14 mouse cellular contexts compared by ENCODE assay signal in genomic region chr15:84189881-84190280, GRCm38 (mm10). TPM values are rescaled to one million over a fixed set of nuclear protein-coding genes. Genes with fewer than 3 reads are reported as not detected.
A peak's percentile ranks its signal among the peaks of the same experiment; 100 is the strongest.
DNase-seq lines count a peak whose midpoint lies in the region; ATAC-seq and TF ChIP-seq lines count a peak whose summit lies in the region.
"Had no signal": no experiment of that assay in that cellular context is flagged by ENCODE, and none has a peak within 500 bp of the region (broad histone marks: within the 10 kb centered on the region; RNA-seq: fewer than 3 reads in every experiment).

No protein-coding gene starts in this region.

- H3K4me2 ChIP-seq in hindbrain, embryonic 11.5 days (replicated peaks; ENCODE audit: low read depth, low read length): no peak overlapping the region
- H3K4me2 ChIP-seq in hindbrain, embryonic 12.5 days (replicated peaks): no peak overlapping the region
- no peak overlapping the region for H3K4me2 ChIP-seq in neural tube, embryonic 13.5 days
- H3K4me2 ChIP-seq in stomach, postnatal 0 days (replicated peaks; ENCODE audit: low read depth): no peak overlapping the region
- H3K4me2 ChIP-seq: stomach, embryonic 15.5 days had no signal

- H3K4me1 ChIP-seq in hindbrain, embryonic 11.5 days (replicated peaks; ENCODE audit: control insufficient read depth, insufficient read depth, low read length): no peaks in the 10 kb centered on the region; the same call in 1 of the 2 replicates
- H3K4me1 ChIP-seq in hindbrain, embryonic 12.5 days: peaks cover 13% of the 10 kb centered on the region
- peaks cover 23% of the 10 kb centered on the region for H3K4me1 ChIP-seq in neural tube, embryonic 13.5 days (replicated peaks)
- H3K4me1 ChIP-seq in brown adipose tissue, adult 24 weeks (ENCODE audit: control insufficient read depth, insufficient read depth, insufficient read length, low read length): peaks cover 16% of the 10 kb centered on the region
- no peaks in the 10 kb centered on the region for H3K4me1 ChIP-seq in stomach, postnatal 0 days (replicated peaks; ENCODE audit: control insufficient read depth, insufficient read depth)

- DNase-seq in hindbrain, embryonic 11.5 days (ENCODE audit: low spot score): peak; percentile 36
- no peak for DNase-seq in neural tube, embryonic 10.5 days (ENCODE audit: extremely low spot score, low spot score)
- peak; percentile 26 for DNase-seq in stomach, postnatal 0 days (ENCODE audit: low spot score)
- DNase-seq in urinary bladder, postnatal 14 days (ENCODE audit: low spot score): no peak
- DNase-seq in heart, adult 18-20 months: no peak
- DNase-seq: adrenal gland, postnatal 36 days; cerebellum, adult 9-10 months; heart, adult 2 months had no signal

- H3K27me3 ChIP-seq in hindbrain, embryonic 11.5 days (ENCODE audit: control insufficient read depth, insufficient read depth, low read length): no peaks in the 10 kb centered on the region
- H3K27me3 ChIP-seq in hindbrain, embryonic 12.5 days: no peaks in the 10 kb centered on the region
- H3K27me3 ChIP-seq in neural tube, embryonic 13.5 days: no peaks in the 10 kb centered on the region
- no peaks in the 10 kb centered on the region for H3K27me3 ChIP-seq in stomach, postnatal 0 days (ENCODE audit: control insufficient read depth, insufficient read depth, low read length)
- H3K27me3 ChIP-seq: Patski; stomach, embryonic 15.5 days had no signal

- ATAC-seq in hindbrain, embryonic 11.5 days (ENCODE audit: low FRiP score): no peak
- no peak for ATAC-seq in hindbrain, embryonic 12.5 days (ENCODE audit: low FRiP score)
- 0 out of 2 replicates have a peak, but pooled peaks have one; percentile 10 for ATAC-seq in neural tube, embryonic 13.5 days (ENCODE audit: low read depth)
- ATAC-seq in stomach, postnatal 0 days (ENCODE audit: low FRiP score, low TSS enrichment): peak; percentile 27; the same call in 1 of the 2 replicates
- ATAC-seq: Patski had no signal

- H3K36me3 ChIP-seq in hindbrain, embryonic 11.5 days (ENCODE audit: control insufficient read depth, insufficient read depth, low read length): no peaks in the 10 kb centered on the region
- no peaks in the 10 kb centered on the region for H3K36me3 ChIP-seq in hindbrain, embryonic 12.5 days
- H3K36me3 ChIP-seq in neural tube, embryonic 13.5 days: no peaks in the 10 kb centered on the region
- no peaks in the 10 kb centered on the region for H3K36me3 ChIP-seq in stomach, postnatal 0 days (ENCODE audit: control insufficient read depth, insufficient read depth, low read length)
- H3K36me3 ChIP-seq: stomach, embryonic 15.5 days had no signal

- no peak for TF ChIP-seq CTCF in stomach, postnatal 0 days (IDR thresholded peaks at IDR 0.05; ENCODE audit: low read depth)

- WGBS in hindbrain, embryonic 11.5 days: 40% methylated on average over 3 of the region's 3 CpGs
- WGBS in hindbrain, embryonic 12.5 days: 46% methylated on average over 3 of the region's 3 CpGs
- WGBS in neural tube, embryonic 13.5 days: 40% methylated on average over 3 of the region's 3 CpGs
- 36% methylated on average over 3 of the region's 3 CpGs for WGBS in stomach, postnatal 0 days

- TF ChIP-seq EP300 in stomach, postnatal 0 days (optimal IDR thresholded peaks at IDR 0.05): no peak

- H3K4me3 ChIP-seq in hindbrain, embryonic 11.5 days (ENCODE audit: low read depth, low read length): no peak overlapping the region
- no peak overlapping the region for H3K4me3 ChIP-seq in hindbrain, embryonic 12.5 days
- no peak overlapping the region for H3K4me3 ChIP-seq in neural tube, embryonic 13.5 days
- no peak overlapping the region for H3K4me3 ChIP-seq in brown adipose tissue, adult 24 weeks (ENCODE audit: insufficient read depth, low read depth, low read length)
- H3K4me3 ChIP-seq in stomach, postnatal 0 days (ENCODE audit: low read depth, low read length): no peak overlapping the region
- H3K4me3 ChIP-seq: heart, adult 2 months; stomach, embryonic 15.5 days had no signal

- H3K9ac ChIP-seq in hindbrain, embryonic 11.5 days (ENCODE audit: low read depth, low read length): no peak overlapping the region
- H3K9ac ChIP-seq in hindbrain, embryonic 12.5 days: no peak overlapping the region
- no peak overlapping the region for H3K9ac ChIP-seq in neural tube, embryonic 13.5 days
- no peak overlapping the region for H3K9ac ChIP-seq in stomach, postnatal 0 days (ENCODE audit: low read length)
- H3K9ac ChIP-seq: stomach, embryonic 15.5 days had no signal

- no peak overlapping the region for H3K27ac ChIP-seq in hindbrain, embryonic 11.5 days (ENCODE audit: low read depth, low read length)
- H3K27ac ChIP-seq in hindbrain, embryonic 12.5 days: no peak overlapping the region
- no peak overlapping the region for H3K27ac ChIP-seq in neural tube, embryonic 13.5 days (replicated peaks)
- 0 out of 2 replicates have a peak overlapping the region, but pooled peaks have one; percentile 14 for H3K27ac ChIP-seq in brown adipose tissue, adult 24 weeks (replicated peaks; ENCODE audit: low read depth, low read length)
- no peak overlapping the region for H3K27ac ChIP-seq in stomach, postnatal 0 days (replicated peaks)
- H3K27ac ChIP-seq: heart, adult 2 months; stomach, embryonic 15.5 days had no signal

- no peaks in the 10 kb centered on the region for H3K9me3 ChIP-seq in hindbrain, embryonic 11.5 days (ENCODE audit: control insufficient read depth, low read length)
- H3K9me3 ChIP-seq in hindbrain, embryonic 12.5 days (replicated peaks): no peaks in the 10 kb centered on the region
- H3K9me3 ChIP-seq in neural tube, embryonic 13.5 days: no peaks in the 10 kb centered on the region
- H3K9me3 ChIP-seq in stomach, postnatal 0 days (ENCODE audit: control insufficient read depth, low read length): no peaks in the 10 kb centered on the region
- H3K9me3 ChIP-seq: stomach, embryonic 15.5 days had no signal

RNA-seq across cellular contexts. Expression of gene Samm50, which starts 2.2 kb away (rescaled TPM):
- polyA plus RNA-seq in hindbrain, embryonic 11.5 days (2014; fragmentation: Nextera tagmentation; extraction: Ambion mirVana): 66.7 and 74.5 TPM in 2 replicates
- 87.8 and 94.7 TPM in 2 replicates for polyA plus RNA-seq in hindbrain, embryonic 12.5 days (2016; fragmentation: Nextera tagmentation; extraction: Ambion mirVana)
- 79.4 and 83.5 TPM in 2 replicates for polyA plus RNA-seq in neural tube, embryonic 13.5 days (2015; fragmentation: Nextera tagmentation; extraction: Ambion mirVana)
- polyA plus RNA-seq in brown adipose tissue, adult 24 weeks (2012; ENCODE audit: insufficient read depth, insufficient read length, missing spikeins): 177 and 266 TPM in 2 replicates
- 92.3 and 97.4 TPM in 2 replicates for polyA plus RNA-seq in stomach, postnatal 0 days (2015; fragmentation: Nextera tagmentation; extraction: Ambion mirVana)
- 100 to 1,000 TPM; 299 to 313 TPM for total RNA-seq in heart, adult 18-20 months (2021)

RNA-seq across cellular contexts. Expression of gene Pnpla3, which starts 22.2 kb away (rescaled TPM):
- 0.71 and 1.4 TPM in 2 replicates for polyA plus RNA-seq in hindbrain, embryonic 11.5 days (2014; fragmentation: Nextera tagmentation; extraction: Ambion mirVana)
- 2.7 and 3.0 TPM in 2 replicates for polyA plus RNA-seq in hindbrain, embryonic 12.5 days (2016; fragmentation: Nextera tagmentation; extraction: Ambion mirVana)
- 4.7 and 6.5 TPM in 2 replicates for polyA plus RNA-seq in neural tube, embryonic 13.5 days (2015; fragmentation: Nextera tagmentation; extraction: Ambion mirVana)
- polyA plus RNA-seq in brown adipose tissue, adult 24 weeks (2012; ENCODE audit: insufficient read depth, insufficient read length, missing spikeins): 506 and 707 TPM in 2 replicates
- 3.0 and 4.1 TPM in 2 replicates for polyA plus RNA-seq in stomach, postnatal 0 days (2015; fragmentation: Nextera tagmentation; extraction: Ambion mirVana)
- 1 to 10 TPM; 2.6 to 8.8 TPM for total RNA-seq in heart, adult 18-20 months (2021)
- total RNA-seq: hematopoietic stem cell, adult 5-6 weeks had no signal

RNA-seq across cellular contexts. Expression of gene Parvb, which starts 42.0 kb away (rescaled TPM):
- 9.4 and 9.5 TPM in 2 replicates for polyA plus RNA-seq in hindbrain, embryonic 11.5 days (2014; fragmentation: Nextera tagmentation; extraction: Ambion mirVana)
- 5.0 and 6.5 TPM in 2 replicates for polyA plus RNA-seq in hindbrain, embryonic 12.5 days (2016; fragmentation: Nextera tagmentation; extraction: Ambion mirVana)
- 8.5 and 9.0 TPM in 2 replicates for polyA plus RNA-seq in neural tube, embryonic 13.5 days (2015; fragmentation: Nextera tagmentation; extraction: Ambion mirVana)
- polyA plus RNA-seq in brown adipose tissue, adult 24 weeks (2012; ENCODE audit: insufficient read depth, insufficient read length, missing spikeins): 3.0 and 8.7 TPM in 2 replicates
- polyA plus RNA-seq in stomach, postnatal 0 days (2015; fragmentation: Nextera tagmentation; extraction: Ambion mirVana): 1.1 and 1.4 TPM in 2 replicates
- total RNA-seq in heart, adult 18-20 months (2021): 100 to 1,000 TPM in 1 of 2 experiments, 10 to 100 TPM in 1; 89.9 to 103 TPM

Comparison
In these comparisons a context has a peak if more than half of its experiments do, and no peak if none do; other contexts are left out.
1. ATAC-seq: peak in neural tube, embryonic 13.5 days (single experiment) and stomach, postnatal 0 days (single experiment); none in hindbrain, embryonic 11.5 days (single experiment) and hindbrain, embryonic 12.5 days (single experiment).
2. DNase-seq: peak in hindbrain, embryonic 11.5 days (single experiment) and stomach, postnatal 0 days (single experiment); none in neural tube, embryonic 10.5 days (single experiment), urinary bladder, postnatal 14 days (single experiment) and heart, adult 18-20 months (0 of 2).
3. RNA of gene Pnpla3, which starts 22.2 kb away (polyA plus RNA-seq): 506 to 707 TPM in brown adipose tissue, adult 24 weeks; 4.7 to 6.5 TPM in neural tube, embryonic 13.5 days, 3.0 to 4.1 TPM in stomach, postnatal 0 days, 2.7 to 3.0 TPM in hindbrain, embryonic 12.5 days and 0.71 to 1.4 TPM in hindbrain, embryonic 11.5 days; every median in the first group is over 10 times any median in the second.